Mouse (Mus musculus): ENCODE results near the gene Galnt7. TPM values are rescaled to one million over a fixed set of nuclear protein-coding genes. Genes with fewer than 3 reads are reported as not detected.

The Galnt7 gene
- polyA plus RNA-seq, 2 experiments, result 2.5 to 4.4 TPM

DNA sequence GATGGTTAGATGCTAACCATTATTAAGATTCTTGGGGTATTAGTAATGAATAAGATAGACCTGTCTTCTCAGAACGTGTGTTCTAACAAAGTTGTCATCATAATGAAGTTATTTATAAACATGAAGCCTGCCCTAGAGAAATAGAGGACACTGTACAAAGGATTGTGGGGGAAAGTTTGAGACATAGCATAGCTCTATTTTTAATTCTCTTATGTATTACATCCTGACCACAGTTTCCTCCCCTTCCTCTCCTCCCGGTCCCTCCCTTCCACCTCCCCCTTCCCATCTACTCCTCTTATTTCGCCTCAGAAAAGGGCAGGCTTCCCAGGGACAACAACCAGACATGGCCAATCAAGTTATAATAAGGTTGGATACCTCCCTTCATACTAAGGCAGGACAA is 174.4 kb downstream of the Galnt7 start:
- no peaks in the 10 kb centered on the region for H3K9me3 ChIP-seq (ENCODE audit: control insufficient read depth, low read length)
- ATAC-seq (ENCODE audit: insufficient read depth) (no peak), DNase-seq (ENCODE audit: low read depth in 3 of 3, low spot score in 3 of 3) (no peak)
- no peak overlapping the region for H3K27ac ChIP-seq
- H3K27me3 ChIP-seq (ENCODE audit: control insufficient read depth, insufficient read depth, low read length), result no peaks in the 10 kb centered on the region
- H3K9ac ChIP-seq (replicated peaks), result no peak overlapping the region
- no peak overlapping the region for H3K4me3 ChIP-seq (ENCODE audit: insufficient read depth in 1 of 2, low read depth in 2 of 2, low read length in 2 of 2)
- no peak overlapping the region for H3K4me2 ChIP-seq (ENCODE audit: low read depth)
- no peak for TF ChIP-seq CTCF (IDR thresholded peaks at IDR 0.05; ENCODE audit: low read depth)
- TF ChIP-seq EP300 (IDR thresholded peaks at IDR 0.05; ENCODE audit: low read depth), result no peak
- 37% methylated on average over 3 of the region's 3 CpGs for WGBS (ENCODE audit: insufficient replicate concordance)
- no peaks in the 10 kb centered on the region for H3K4me1 ChIP-seq (replicated peaks; ENCODE audit: control insufficient read depth in 2 of 2, insufficient read depth in 2 of 2, low read length in 1 of 2)
- H3K36me3 ChIP-seq (replicated peaks; ENCODE audit: control insufficient read depth, insufficient read depth, low read depth), result no peaks in the 10 kb centered on the region; the same call in 1 of the 2 replicates

Other genes starting within 250 kb of the Galnt7 start
- 0.13 TPM in 1 of 2 replicates, not detected in the other for gene Scrg1, start 197.1 kb downstream of the Galnt7 start, polyA plus RNA-seq (2012; rRNA removed)
- gene Scrg1, start 197.1 kb downstream of the Galnt7 start, polyA plus RNA-seq (2014; fragmentation: Nextera tagmentation; extraction: Ambion mirVana), result not detected in 2 replicates
- 7.5 and 10.6 TPM in 2 replicates for gene Sap30, start 165.2 kb downstream of the Galnt7 start, polyA plus RNA-seq (2012; rRNA removed)
- gene Sap30, start 165.2 kb downstream of the Galnt7 start, polyA plus RNA-seq (2014; fragmentation: Nextera tagmentation; extraction: Ambion mirVana), result 14.0 and 14.4 TPM in 2 replicates
- gene Hmgb2, start 141.1 kb downstream of the Galnt7 start, polyA plus RNA-seq (2012; rRNA removed), result 74.6 and 191 TPM in 2 replicates
- 280 and 300 TPM in 2 replicates for gene Hmgb2, start 141.1 kb downstream of the Galnt7 start, polyA plus RNA-seq (2014; fragmentation: Nextera tagmentation; extraction: Ambion mirVana)